Mouse (Mus musculus): ENCODE data around the gene Fermt3.

The Fermt3 gene

DNA sequence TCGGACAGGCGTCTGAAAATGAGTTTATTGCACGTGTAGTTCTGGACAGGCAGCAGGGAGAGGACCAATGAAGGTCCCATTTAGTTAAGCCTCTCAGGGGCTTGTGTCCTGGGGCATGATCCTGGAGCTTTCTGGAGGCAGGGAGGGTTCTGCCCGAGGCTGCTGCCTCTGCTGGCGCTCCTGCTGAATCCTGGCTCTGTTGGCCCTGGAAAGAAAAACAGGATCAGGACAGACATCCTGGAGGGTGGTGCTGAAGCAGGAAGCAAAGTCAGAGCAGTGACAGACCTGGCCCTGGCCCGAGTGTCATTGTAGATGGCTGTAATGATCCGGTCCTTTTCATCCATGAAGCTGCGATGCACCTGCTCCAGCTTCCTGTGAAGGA, 31.4 kb downstream of the Fermt3 start:
- no peak for DNase-seq

DNA sequence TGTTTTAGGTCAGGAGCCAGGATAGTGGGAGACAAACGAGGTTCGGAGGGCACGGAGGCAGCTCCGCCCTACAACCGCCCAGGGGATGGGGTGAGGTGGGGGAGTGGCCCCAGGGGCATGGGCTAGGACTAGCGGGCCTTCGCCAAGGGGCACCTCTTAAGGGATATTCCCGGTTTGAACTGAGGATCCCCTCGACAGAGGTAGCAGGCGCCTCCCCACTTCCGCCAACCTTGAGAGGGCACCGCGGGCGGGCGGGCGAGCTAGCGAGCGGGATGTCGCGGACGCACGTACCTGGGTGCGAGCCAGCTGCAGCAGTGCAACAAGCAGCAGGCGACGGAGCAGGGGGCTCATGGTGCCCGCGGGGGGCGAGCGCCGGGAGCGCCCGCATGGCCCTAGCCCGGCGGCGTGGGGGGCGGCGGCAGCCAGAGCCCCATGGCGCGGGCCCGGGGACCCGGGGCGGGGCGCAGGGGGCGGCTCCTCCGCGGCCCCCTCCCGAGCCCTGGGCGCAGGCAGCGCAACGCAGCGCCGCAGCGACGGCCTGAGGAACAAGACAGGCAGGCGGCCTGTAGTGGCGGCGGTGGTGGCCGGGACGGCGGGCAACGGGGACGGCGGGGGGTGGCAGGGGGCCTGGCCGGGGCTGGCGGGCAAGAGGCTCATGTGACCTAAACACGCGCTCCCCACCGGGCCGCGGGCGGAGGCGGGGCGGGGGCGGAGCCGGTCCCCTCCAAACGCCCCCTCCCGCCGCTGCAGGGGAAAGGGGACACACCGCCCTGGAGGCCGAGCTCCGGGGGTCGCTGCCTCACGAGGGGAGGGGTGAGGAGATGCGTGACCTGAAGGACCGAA, 32.0 kb downstream of the Fermt3 start, which contains the start of gene Vegfb:
TSS of gene Vegfb (minus strand) at position 591 of the 843 bp plus-strand sequence.
- DNase-seq: peak; percentile 60 to 62

GRCm38 (mm10) chr19:6985951-6986708, 33.1 kb downstream of the Fermt3 start:
- DNase-seq: no peak

GRCm38 (mm10) chr19:6985300-6985699, 34.0 kb downstream of the Fermt3 start:
- no peak for DNase-seq

DNA sequence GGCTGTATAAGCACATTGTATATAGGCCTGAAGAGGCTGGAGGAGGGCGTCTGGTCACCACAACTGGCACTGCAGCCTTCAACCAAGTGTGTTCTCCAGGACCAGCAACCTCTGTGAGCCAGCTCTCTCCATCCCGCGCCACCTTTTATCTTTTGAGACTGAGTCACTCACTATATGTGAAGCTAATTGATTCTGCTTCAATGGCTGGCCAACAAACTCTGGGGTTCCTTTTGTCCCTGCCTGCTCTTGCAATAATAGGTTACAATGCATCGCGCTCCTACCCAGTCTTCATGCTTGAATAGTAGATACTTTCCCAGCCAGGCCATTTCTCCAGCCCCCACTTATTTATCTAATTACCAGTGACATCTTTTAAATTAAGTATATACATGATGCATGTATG, 35.6 kb downstream of the Fermt3 start:
- no peak for DNase-seq

- DNase-seq: no peak
Observed at GRCm38 (mm10) chr19:6981465-6981864, 37.8 kb downstream of the Fermt3 start.

DNA sequence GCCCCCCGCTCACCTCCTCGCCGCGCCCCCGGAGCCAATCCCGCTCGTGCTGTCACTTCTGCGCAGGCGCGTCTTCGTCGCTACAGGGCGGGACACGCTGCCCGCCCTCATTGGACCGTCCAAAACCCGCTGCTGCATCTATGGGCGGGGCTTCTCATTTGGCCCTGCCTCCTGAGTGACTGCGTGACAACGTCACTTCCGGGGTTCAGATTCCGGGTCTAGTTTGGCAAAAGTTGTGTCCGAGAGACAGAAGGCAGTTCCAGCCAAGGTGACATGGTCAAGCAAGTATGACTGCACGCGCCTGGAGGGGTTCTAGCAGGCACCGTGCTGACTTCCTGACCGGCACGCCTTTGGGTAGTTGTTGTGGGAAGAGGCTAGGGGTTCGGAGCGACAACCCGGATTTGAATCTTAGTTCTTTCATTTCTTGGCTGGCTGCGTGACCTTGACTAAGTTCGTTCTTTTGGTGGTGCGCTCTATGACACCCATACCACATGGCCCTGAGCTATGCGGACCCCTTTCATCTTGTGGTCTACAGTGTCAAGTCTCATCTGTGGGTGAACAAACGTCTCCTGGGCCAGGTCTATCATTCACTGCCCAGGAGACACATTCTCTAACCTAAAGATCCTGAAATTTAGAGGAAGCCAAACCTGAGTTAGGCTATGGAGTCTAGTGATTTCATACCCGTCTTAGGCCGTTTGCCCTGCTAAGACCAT, 38.7 kb downstream of the Fermt3 start, which contains the start of gene Fkbp2:
TSS of gene Fkbp2 (minus strand) at position 121 of the 713 bp plus-strand sequence.
- DNase-seq: peak; percentile 98 to 99

- peak; percentile 100 for DNase-seq
Observed at GRCm38 (mm10) chr19:6979486-6980380, 39.5 kb downstream of the Fermt3 start.

GRCm38 (mm10) chr19:6979001-6979479, 40.2 kb downstream of the Fermt3 start:
- DNase-seq: peak in 1 of 2 experiments; percentile 25

DNA sequence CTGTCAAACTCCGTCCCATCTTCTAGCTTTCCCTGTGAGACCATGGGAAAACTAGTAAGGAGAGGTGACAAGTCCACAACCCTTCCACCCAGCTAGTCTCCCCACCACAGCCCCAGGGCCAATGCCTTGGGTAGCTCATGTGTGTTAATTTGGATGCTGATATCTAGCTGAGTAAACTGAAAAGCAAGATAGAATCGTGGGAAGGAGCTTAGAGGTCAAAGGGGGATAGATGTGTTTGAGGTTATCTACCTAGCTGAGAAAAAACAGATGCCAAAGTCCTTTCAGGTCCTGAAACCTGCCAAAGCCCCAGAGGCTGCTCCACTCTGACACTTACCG, 40.7 kb downstream of the Fermt3 start:
- DNase-seq: no peak

- no peak for DNase-seq
Observed at GRCm38 (mm10) chr19:6977759-6978638, 41.3 kb downstream of the Fermt3 start.

- DNase-seq: peak; percentile 60
Observed at GRCm38 (mm10) chr19:6975537-6976521, 43.4 kb downstream of the Fermt3 start, which contains the start of gene Plcb3. Gene Plcb3, minus strand, starts transcription at chr19:6976470.

DNA sequence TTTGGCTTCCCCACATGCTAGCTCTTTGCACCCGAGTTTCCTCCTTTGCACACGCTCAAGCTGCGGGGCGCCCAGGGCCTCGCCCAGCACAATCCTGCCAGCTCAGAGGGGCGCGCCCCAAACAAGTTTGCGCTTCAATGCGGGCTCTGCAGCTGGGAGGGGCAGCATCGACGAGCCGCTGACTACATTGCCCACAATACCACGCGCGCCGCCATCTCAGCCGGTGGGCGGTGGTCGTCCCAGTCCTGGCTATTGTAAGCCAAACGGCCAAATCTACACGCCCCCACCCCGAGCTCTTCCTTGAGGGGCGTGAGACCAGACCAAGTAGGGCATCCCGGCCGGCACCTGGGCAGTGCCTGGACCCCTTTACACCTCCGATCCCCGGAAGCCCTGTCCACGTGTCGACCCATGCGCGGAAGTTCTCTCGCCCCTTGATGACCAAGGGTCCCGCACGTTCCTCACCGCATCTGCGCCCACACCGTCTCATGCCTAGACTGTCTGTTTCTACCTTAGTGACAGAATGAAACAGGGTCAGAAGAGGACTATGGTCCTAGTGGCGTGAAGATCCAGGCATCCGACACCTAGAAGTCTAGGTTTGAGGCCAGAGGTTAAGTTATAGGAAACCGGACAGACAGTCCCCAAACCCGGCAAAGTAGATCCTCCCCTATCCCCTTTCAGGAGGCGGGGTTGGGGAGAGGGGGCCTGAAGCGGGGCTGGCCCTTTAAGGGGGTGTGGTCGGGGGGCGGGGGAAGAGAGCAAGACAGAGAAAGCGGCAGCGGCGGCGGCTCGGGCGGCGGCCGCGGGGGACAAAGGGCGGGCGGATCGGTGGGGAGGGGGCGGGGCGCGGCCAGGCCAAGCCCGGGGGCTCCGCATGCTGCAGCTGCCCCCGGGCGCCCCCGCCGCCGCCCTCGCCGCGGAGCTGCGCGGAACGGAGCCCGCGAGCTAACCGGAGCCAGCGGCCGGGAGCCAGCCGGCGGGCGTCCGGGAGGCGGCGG, 44.8 kb downstream of the Fermt3 start, which contains the start of gene Ppp1r14b:
TSS of gene Ppp1r14b (plus strand) at position 758 of the 995 bp plus-strand sequence.
- peak; percentile 78 to 80 for DNase-seq

DNA sequence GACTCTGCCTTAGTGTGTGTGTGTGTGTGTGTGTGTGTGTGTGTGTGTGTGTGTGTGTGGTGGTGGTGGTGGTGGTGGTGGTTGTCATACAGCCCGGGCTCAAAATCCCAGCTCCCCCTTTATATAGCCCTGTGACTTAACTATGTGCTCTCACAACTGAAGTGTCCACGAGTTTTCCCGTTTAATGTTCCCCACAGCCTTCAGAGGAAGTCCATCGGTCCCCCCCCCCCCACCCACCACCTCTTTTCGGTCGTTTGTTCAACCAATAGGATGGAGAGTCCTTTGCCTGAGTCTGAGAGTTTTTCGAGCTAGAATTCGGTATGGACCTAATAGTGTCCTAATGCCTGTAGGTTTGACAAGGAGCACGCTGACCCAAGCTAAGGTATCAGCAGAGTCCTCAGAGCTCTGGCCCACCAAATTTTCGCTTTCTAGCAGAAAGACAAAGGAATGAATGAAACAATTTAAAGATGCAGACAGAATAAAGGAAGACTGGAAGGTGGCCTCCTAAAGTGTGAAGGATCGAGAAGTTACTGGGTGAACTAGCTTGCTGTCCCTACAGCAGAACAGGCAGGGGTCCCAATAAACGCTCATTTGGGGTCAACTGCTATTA, 45.6 kb downstream of the Fermt3 start:
- DNase-seq: no peak

GRCm38 (mm10) chr19:6972247-6972917, 46.9 kb downstream of the Fermt3 start:
- no peak for DNase-seq

GRCm38 (mm10) chr19:6971644-6972043, 47.6 kb downstream of the Fermt3 start:
- no peak for DNase-seq

DNA sequence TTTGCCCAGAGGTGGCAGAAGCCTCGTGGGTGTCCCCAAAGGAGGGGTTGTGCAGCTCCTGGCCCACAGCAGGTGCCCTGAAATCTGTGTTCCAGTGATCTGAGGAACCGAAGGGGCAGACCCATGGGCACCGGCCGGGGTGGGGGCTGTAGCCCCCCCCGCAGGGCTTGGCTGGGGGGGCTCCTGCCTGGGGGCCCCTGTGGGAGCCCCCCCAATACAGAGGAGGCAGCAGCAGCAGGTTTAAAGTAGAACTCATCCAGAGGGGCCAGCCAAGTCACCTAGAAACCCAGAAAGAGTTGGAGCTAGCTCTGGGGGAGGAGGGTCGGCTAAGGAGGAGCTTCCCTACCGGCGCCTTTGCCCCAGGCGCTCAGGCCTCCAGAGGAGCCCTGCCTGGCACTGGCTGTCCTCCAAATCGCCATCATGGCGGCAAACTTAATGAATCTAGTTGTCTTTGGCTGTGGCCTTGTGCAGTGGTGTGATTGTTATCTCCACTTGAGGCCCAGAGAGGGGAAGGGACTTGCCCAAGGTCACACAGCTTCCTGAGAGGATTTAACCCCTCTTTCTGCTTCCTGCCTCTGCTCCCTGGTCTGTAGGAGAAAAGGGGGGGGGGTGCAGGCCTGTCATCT, 48.7 kb downstream of the Fermt3 start:
- no peak for DNase-seq

Measured in B cell, adult 2 months (primary cell).